Mouse (Mus musculus) cerebellum, adult 2 months (tissue): ENCODE data around the gene Rbpjl.

ENCODE experiments used
- CTCF ChIP-seq: fragments of 200-500 bp; IDR thresholded peaks from 2 replicates; pipeline ENCODE4 v1.5.1; 2011; ENCODE audit warnings: low read depth, mild to moderate bottlenecking, control low read depth, low read length, moderate library complexity, borderline replicate concordance; ENCODE audit not compliant: insufficient read depth
- POLR2A ChIP-seq: fragments of 200-500 bp; IDR thresholded peaks from 2 replicates; pipeline ENCODE4 v1.6.1; 2011; ENCODE audit warnings: low read length, control low read depth, borderline replicate concordance; ENCODE audit not compliant: insufficient read depth

GRCm38 (mm10) chr2:164353356-164353755 lies 49.6 kb upstream of the Rbpjl start:
- TF ChIP-seq CTCF (no peak), POLR2A (no peak)
